Mouse (Mus musculus) forebrain, embryonic 16.5 days (tissue): ENCODE measurements around the gene Abcf1. TPM values are rescaled to one million over a fixed set of nuclear protein-coding genes. Genes with fewer than 3 reads are reported as not detected.
"Not testable (repeated sequence)": the region's sequence is repeated elsewhere in the genome, so short reads cannot be mapped to it uniquely, and the experiment has no call there.

Experiments used
- ATAC-seq: fragments of 200-750 bp; cut with Nextera tagmentation; 2 replicates; pipeline ENCODE4 v1.8.0; 2017; ENCODE audit warnings: mild to moderate bottlenecking, moderate library complexity
- H3K27ac ChIP-seq: fragments of 300-500 bp; sonication (generic); 2 replicates; pipeline ENCODE4 v1.5.1; 2014; ENCODE audit warnings: low read length, control low read depth
- H3K27me3 ChIP-seq: fragments of 300-500 bp; sonication (generic); replicated peaks from 2 replicates; pipeline ENCODE4 v1.6.1; 2014; ENCODE audit warnings: low read length; ENCODE audit not compliant: control insufficient read depth, insufficient read depth
- H3K36me3 ChIP-seq: fragments of 300-500 bp; sonication (generic); 2 replicates; pipeline ENCODE4 v1.6.1; 2014; ENCODE audit not compliant: control insufficient read depth, insufficient read depth
- H3K4me1 ChIP-seq: fragments of 300-500 bp; sonication (generic); replicated peaks from 2 replicates; pipeline ENCODE4 v1.6.1; 2014; ENCODE audit warnings: low read length; ENCODE audit not compliant: control insufficient read depth, insufficient read depth
- H3K4me2 ChIP-seq: fragments of 300-500 bp; sonication (generic); 2 replicates; pipeline ENCODE4 v1.6.1; 2014; ENCODE audit warnings: mild to moderate bottlenecking, low read length, control low read depth
- H3K4me3 ChIP-seq: fragments of 300-500 bp; sonication (generic); replicated peaks from 2 replicates; pipeline ENCODE4 v1.5.1; 2014; ENCODE audit warnings: mild to moderate bottlenecking, low read length, control low read depth
- H3K9ac ChIP-seq: fragments of 300-500 bp; sonication (generic); replicated peaks from 2 replicates; pipeline ENCODE4 v1.6.1; 2014; ENCODE audit warnings: low read depth, low read length, control low read depth
- H3K9me3 ChIP-seq: fragments of 300-500 bp; sonication (generic); 2 replicates; pipeline ENCODE4 v1.6.1; 2016; ENCODE audit warnings: low read length; ENCODE audit not compliant: control insufficient read depth
- WGBS: fragments of 180-500 bp; shearing (Covaris S2); extraction: QIAGEN DNeasy Blood & Tissue Kit; methylation state at CpG from one replicate; pipeline ENCODE4 v1.1.7; 2014; 5-methylcytosine and 5-hydroxymethylcytosine counted together
- polyA plus RNA-seq: library from polyadenylated mRNA; unstranded; fragments of >200 nt; fragmentation: Nextera tagmentation; extraction: Ambion mirVana; gene quantifications from 2 replicates; pipeline ENCODE4 v1.2.1, GENCODE M21; 2015

Abcf1 gene
- polyA plus RNA-seq, 1 experiment from 2014 or later = 88.3 TPM

GRCm38 (mm10) chr17:35950946-35951345 lies 18.6 kb downstream of the Abcf1 start:
- H3K4me2 ChIP-seq, H3K4me1 ChIP-seq, H3K9me3 ChIP-seq, ATAC-seq, H3K4me3 ChIP-seq, H3K9ac ChIP-seq, H3K27ac ChIP-seq, H3K27me3 ChIP-seq, H3K36me3 ChIP-seq: not testable (repeated sequence)

DNA sequence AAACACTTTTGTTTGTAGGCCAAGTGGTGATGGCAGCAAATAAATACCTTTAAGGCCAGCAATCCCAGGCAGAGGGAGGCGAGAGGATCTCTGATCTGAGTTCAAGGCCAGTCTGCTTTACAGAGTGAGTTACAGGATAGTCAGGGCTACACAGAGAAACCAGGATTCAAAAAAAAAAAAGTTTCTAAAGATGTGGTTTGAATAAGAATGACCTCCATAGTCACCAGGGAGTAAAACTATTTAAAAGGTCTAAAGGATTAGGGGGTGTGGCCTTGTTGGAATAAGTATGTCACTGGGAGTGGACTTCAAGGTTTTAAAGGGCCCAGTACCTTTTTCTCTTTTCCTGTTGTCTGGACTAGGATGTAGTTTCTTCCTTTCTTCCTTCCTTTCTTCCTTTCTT lies 29.6 kb downstream of the Abcf1 start:
- WGBS = 29% methylated on average over 1 of the region's 1 CpGs

DNA sequence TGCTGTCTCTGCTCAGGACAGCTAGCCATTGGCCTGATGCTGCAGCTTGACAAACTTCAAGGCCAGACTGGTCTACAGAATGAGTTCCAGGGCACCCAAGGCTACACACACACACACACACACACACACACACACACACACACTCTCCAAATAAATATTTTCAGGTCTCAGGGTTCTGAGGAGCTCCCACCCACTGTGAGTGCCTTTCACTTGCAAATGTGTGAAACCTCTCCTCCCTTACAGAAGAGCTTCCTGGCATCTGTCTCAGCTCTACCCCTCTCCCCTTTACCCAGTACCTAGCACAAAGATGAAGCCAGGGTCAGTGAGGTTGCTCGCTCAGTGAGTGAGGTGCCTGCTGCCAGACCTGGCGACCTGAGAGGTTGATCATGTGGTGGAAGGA lies 30.5 kb downstream of the Abcf1 start:
- Histone ChIP-seq H3K9ac (no peak overlapping the region), H3K27ac (no peak overlapping the region), H3K4me1 (no peaks in the 10 kb centered on the region), H3K4me2 (no peak overlapping the region), H3K27me3 (no peaks in the 10 kb centered on the region), H3K9me3 (no peaks in the 10 kb centered on the region), H3K4me3 (no peak overlapping the region), H3K36me3 (no peaks in the 10 kb centered on the region)
- no peak for ATAC-seq
- WGBS = 39% methylated on average over 2 of the region's 2 CpGs

More for the DNA sequence above, 29.6 kb downstream of the Abcf1 start:
- ATAC-seq = no peak
- H3K4me3 ChIP-seq = no peak overlapping the region
- H3K36me3 ChIP-seq = no peaks in the 10 kb centered on the region
- H3K9ac ChIP-seq = no peak overlapping the region
- no peak overlapping the region for H3K4me2 ChIP-seq
- no peaks in the 10 kb centered on the region for H3K27me3 ChIP-seq
- no peaks in the 10 kb centered on the region for H3K4me1 ChIP-seq
- H3K9me3 ChIP-seq = no peaks in the 10 kb centered on the region
- no peak overlapping the region for H3K27ac ChIP-seq

DNA sequence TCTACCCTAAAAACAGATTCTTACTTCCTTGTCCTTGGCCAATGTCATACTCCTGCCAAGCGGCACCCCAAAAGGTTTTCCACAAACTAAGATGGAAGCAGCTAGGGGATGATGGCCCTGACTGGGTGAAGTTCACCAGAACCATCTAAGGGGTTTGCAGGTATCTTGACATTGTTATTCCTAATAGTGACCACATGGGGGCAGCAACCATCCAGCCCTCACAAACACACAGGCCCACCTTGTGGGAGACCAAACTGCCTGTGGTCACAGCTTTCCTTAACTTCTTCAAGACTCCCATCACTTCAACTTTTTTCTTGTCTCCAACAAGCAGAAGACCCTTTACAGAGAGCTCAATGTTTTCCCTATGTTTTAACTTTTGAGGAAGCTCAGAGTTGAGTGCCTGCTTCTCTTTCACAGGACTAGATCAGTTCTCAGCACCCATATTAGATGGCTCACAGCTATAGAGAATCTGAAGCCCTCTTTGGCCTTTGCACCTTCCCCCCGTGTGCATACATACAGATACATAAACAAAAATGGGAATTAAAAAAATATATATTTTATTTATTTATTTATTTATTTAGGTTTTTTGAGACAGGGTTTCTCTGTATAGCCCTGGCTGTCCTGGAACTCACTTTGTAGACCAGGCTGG lies 31.7 kb downstream of the Abcf1 start:
- H3K9ac ChIP-seq = no peak overlapping the region
- ATAC-seq = peak; percentile 71; the same call in 1 of the 2 replicates
- H3K9me3 ChIP-seq = no peaks in the 10 kb centered on the region
- no peak overlapping the region for H3K4me2 ChIP-seq
- H3K27me3 ChIP-seq = no peaks in the 10 kb centered on the region
- no peak overlapping the region for H3K4me3 ChIP-seq
- no peaks in the 10 kb centered on the region for H3K4me1 ChIP-seq
- H3K36me3 ChIP-seq = no peaks in the 10 kb centered on the region
- H3K27ac ChIP-seq = no peak overlapping the region
- WGBS = 32% methylated on average over 2 of the region's 2 CpGs

- 94% methylated on average over 14 of the region's 14 CpGs for WGBS
Observed at GRCm38 (mm10) chr17:35935763-35936162, 33.8 kb downstream of the Abcf1 start.

DNA sequence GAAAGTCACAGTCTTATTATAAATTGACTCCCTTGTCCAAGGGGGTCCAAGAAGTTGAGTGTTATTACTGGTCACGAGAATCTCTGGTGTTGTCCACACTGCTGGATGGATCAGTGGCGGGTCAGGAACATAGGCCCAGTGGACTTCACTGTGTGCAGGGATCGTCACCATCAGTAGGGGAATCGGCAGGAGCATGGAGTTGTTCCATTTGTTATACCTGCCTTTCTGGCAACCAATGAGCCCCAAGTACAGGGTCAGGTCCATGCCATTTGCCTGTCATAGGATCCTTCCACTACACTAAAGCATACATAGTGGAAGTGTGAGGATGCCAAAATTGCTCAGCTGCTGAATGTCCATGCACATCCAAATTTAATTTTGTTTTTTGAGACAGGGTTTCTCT lies 37.0 kb downstream of the Abcf1 start:
- H3K27ac ChIP-seq = no peak overlapping the region
- 89% methylated on average over 4 of the region's 4 CpGs for WGBS
- no peaks in the 10 kb centered on the region for H3K9me3 ChIP-seq
- ATAC-seq = no peak
- no peaks in the 10 kb centered on the region for H3K27me3 ChIP-seq
- no peak overlapping the region for H3K4me2 ChIP-seq
- peaks cover 16% of the 10 kb centered on the region for H3K36me3 ChIP-seq
- H3K4me3 ChIP-seq = no peak overlapping the region
- H3K4me1 ChIP-seq = no peaks in the 10 kb centered on the region
- H3K9ac ChIP-seq = no peak overlapping the region

More at GRCm38 (mm10) chr17:35935763-35936162, 33.8 kb downstream of the Abcf1 start:
- not testable (repeated sequence) for ATAC-seq, H3K4me3 ChIP-seq, H3K9ac ChIP-seq, H3K27me3 ChIP-seq, H3K4me1 ChIP-seq, H3K4me2 ChIP-seq, H3K9me3 ChIP-seq, H3K36me3 ChIP-seq, H3K27ac ChIP-seq

- Histone ChIP-seq H3K4me2 (no peak overlapping the region), H3K4me3 (no peak overlapping the region), H3K36me3 (peaks cover 28% of the 10 kb centered on the region), H3K4me1 (no peaks in the 10 kb centered on the region), H3K27me3 (no peaks in the 10 kb centered on the region), H3K9me3 (no peaks in the 10 kb centered on the region), H3K9ac (no peak overlapping the region), H3K27ac (no peak overlapping the region)
- no peak for ATAC-seq
- 96% methylated on average over 12 of the region's 12 CpGs for WGBS
Observed at GRCm38 (mm10) chr17:35930627-35931026, 38.9 kb downstream of the Abcf1 start.

GRCm38 (mm10) chr17:35929534-35929933 lies 40.0 kb downstream of the Abcf1 start:
- peaks cover 33% of the 10 kb centered on the region for H3K36me3 ChIP-seq
- H3K4me2 ChIP-seq = no peak overlapping the region
- no peaks in the 10 kb centered on the region for H3K4me1 ChIP-seq
- WGBS = 96% methylated on average over 2 of the region's 2 CpGs
- H3K27me3 ChIP-seq = no peaks in the 10 kb centered on the region
- no peak for ATAC-seq
- H3K27ac ChIP-seq = no peak overlapping the region
- no peak overlapping the region for H3K9ac ChIP-seq
- no peak overlapping the region for H3K4me3 ChIP-seq
- no peaks in the 10 kb centered on the region for H3K9me3 ChIP-seq

- ATAC-seq = no peak
- 63% methylated on average over 1 of the region's 1 CpGs for WGBS
- Histone ChIP-seq H3K9ac (no peak overlapping the region), H3K27ac (no peak overlapping the region), H3K4me2 (no peak overlapping the region), H3K27me3 (no peaks in the 10 kb centered on the region), H3K9me3 (no peaks in the 10 kb centered on the region), H3K4me3 (no peak overlapping the region), H3K4me1 (no peaks in the 10 kb centered on the region), H3K36me3 (peaks cover 40% of the 10 kb centered on the region)
Observed at GRCm38 (mm10) chr17:35927471-35927870, 42.1 kb downstream of the Abcf1 start.

- H3K9me3 ChIP-seq = no peaks in the 10 kb centered on the region
Observed at GRCm38 (mm10) chr17:35923281-35923680, 46.3 kb downstream of the Abcf1 start.

More at GRCm38 (mm10) chr17:35923281-35923680, 46.3 kb downstream of the Abcf1 start:
- H3K36me3 ChIP-seq = peaks cover 30% of the 10 kb centered on the region
- peaks cover 27% of the 10 kb centered on the region for H3K4me1 ChIP-seq
- no peak overlapping the region for H3K4me2 ChIP-seq
- no peak for ATAC-seq
- no peak overlapping the region for H3K9ac ChIP-seq
- 95% methylated on average over 4 of the region's 4 CpGs for WGBS
- no peaks in the 10 kb centered on the region for H3K27me3 ChIP-seq
- no peak overlapping the region for H3K27ac ChIP-seq
- H3K4me3 ChIP-seq = no peak overlapping the region
